Mouse (Mus musculus): ENCODE results near the gene Diaph2.

- TF ChIP-seq POLR2A (IDR thresholded peaks at IDR 0.05; ENCODE audit: control insufficient read depth, low read depth, low read length) (no peak), CTCF (IDR thresholded peaks at IDR 0.05; ENCODE audit: control insufficient read depth, insufficient read depth, insufficient replicate concordance, low read depth, low read length) (no peak)
Measured at GRCm38 (mm10) chrX:129781844-129782243, 32.3 kb downstream of the Diaph2 start.

Measured in testis, adult 2 months (tissue).